Mouse (Mus musculus) cortical plate, adult 2 months (tissue): ENCODE measurements around the gene Kcnk18.

Source experiments
- CTCF ChIP-seq: fragments of 200-500 bp; IDR thresholded peaks from 2 replicates; pipeline ENCODE4 v1.5.1; 2011; ENCODE audit warnings: mild to moderate bottlenecking, control low read depth, low read length; ENCODE audit not compliant: insufficient read depth; ENCODE audit errors: extremely low read depth
- POLR2A ChIP-seq: fragments of 200-500 bp; IDR thresholded peaks from 2 replicates; pipeline ENCODE4 v1.6.1; 2011; ENCODE audit warnings: mild to moderate bottlenecking, low read length, control low read depth; ENCODE audit not compliant: insufficient read depth; ENCODE audit errors: extremely low read depth

- TF ChIP-seq CTCF (no peak), POLR2A (no peak)
Measured at GRCm38 (mm10) chr19:59267417-59267963, 48.5 kb downstream of the Kcnk18 start.
